In the genomic region with DNA sequence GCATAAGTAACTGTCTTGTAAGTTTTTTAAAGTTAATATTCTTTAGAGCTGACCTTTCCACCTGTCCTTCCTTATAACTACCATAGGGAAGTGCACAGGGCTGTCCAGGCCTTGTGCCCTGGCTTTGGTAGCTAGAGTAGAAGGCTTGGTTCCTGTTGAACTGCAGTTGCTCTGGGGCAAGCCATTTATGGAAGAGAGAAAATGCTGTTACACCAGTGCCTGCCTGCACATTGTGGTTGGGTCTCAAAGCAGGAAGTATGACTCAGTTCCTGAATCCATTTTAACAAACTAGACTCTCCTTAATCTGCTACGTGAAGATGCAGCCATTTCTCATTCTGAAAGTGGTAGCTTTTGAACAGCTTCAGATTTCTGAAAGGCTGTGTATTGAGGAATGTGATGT, we compare ENCODE assay signal across 8 mouse cellular contexts. TPM values are rescaled to one million over a fixed set of nuclear protein-coding genes. Genes with fewer than 3 reads are reported as not detected.
DNase-seq lines count a peak whose midpoint lies in the region; ATAC-seq and TF ChIP-seq lines count a peak whose summit lies in the region.
"Had no signal": no experiment of that assay in that cellular context is flagged by ENCODE, and none has a peak within 500 bp of the region (broad histone marks: within the 10 kb centered on the region; RNA-seq: fewer than 3 reads in every experiment).

No protein-coding gene starts in this region.

- H3K4me3 ChIP-seq in MEL (ENCODE audit: control insufficient read depth in 1 of 2, insufficient read depth in 1 of 2, low read depth in 2 of 2, low read length in 2 of 2): no peak overlapping the region
- H3K4me3 ChIP-seq in cortical plate, adult 2 months (ENCODE audit: insufficient read depth, low read length): no peak overlapping the region
- H3K4me3 ChIP-seq in intestine, postnatal 0 days (ENCODE audit: low read depth, low read length): no peak overlapping the region
- no peak overlapping the region for H3K4me3 ChIP-seq in lung, embryonic 15.5 days
- H3K4me3 ChIP-seq: hindbrain, embryonic 15.5 days had no signal

- TF ChIP-seq EP300 in MEL (IDR thresholded peaks at IDR 0.05; ENCODE audit: low read depth in 1 of 2, low read length in 2 of 2): peak; percentile 46 to 74; a peak in 3 of 4 replicates

- peak; percentile 70 for ATAC-seq in intestine, postnatal 0 days
- no peak; the same call in 1 of the 2 replicates for ATAC-seq in lung, embryonic 15.5 days (ENCODE audit: borderline replicate concordance, extremely low read depth, low FRiP score, low TSS enrichment)

- H3K9me3 ChIP-seq in MEL (replicated peaks; ENCODE audit: insufficient read depth, low read length): no peaks in the 10 kb centered on the region
- H3K9me3 ChIP-seq in intestine, postnatal 0 days (ENCODE audit: control insufficient read depth): no peaks in the 10 kb centered on the region
- H3K9me3 ChIP-seq in lung, embryonic 15.5 days: no peaks in the 10 kb centered on the region
- H3K9me3 ChIP-seq: hindbrain, embryonic 15.5 days had no signal

- no peak for TF ChIP-seq RAD21 in MEL (IDR thresholded peaks at IDR 0.05; ENCODE audit: low read depth, low read length)

- TF ChIP-seq POLR2A in MEL (IDR thresholded peaks at IDR 0.05; ENCODE audit: control insufficient read depth in 1 of 2, insufficient read depth in 1 of 2, low read depth in 1 of 2, low read length in 2 of 2, poor library complexity in 1 of 2): peak in 1 of 2 experiments; percentile 45; a peak in 1 of 4 replicates
- no peak for TF ChIP-seq POLR2A in cortical plate, adult 2 months (IDR thresholded peaks at IDR 0.05; ENCODE audit: extremely low read depth, insufficient read depth, low read length)

- no peak for TF ChIP-seq CTCF in MEL (IDR thresholded peaks at IDR 0.05 in 2 of 3, conservative IDR thresholded peaks at IDR 0.05 in 1 of 3; ENCODE audit: control insufficient read depth in 1 of 3, insufficient read depth in 1 of 3, low read depth in 2 of 3, low read length in 3 of 3, poor library complexity in 1 of 3, severe bottlenecking in 1 of 3)
- TF ChIP-seq CTCF in cortical plate, adult 2 months (IDR thresholded peaks at IDR 0.05; ENCODE audit: extremely low read depth, insufficient read depth, low read length): no peak
- no peak for TF ChIP-seq CTCF in intestine, postnatal 0 days (IDR thresholded peaks at IDR 0.05; ENCODE audit: low read depth)

- no peaks in the 10 kb centered on the region for H3K27me3 ChIP-seq in MEL (ENCODE audit: control insufficient read depth in 1 of 2, insufficient read depth in 2 of 2, low read length in 2 of 2)
- no peaks in the 10 kb centered on the region for H3K27me3 ChIP-seq in intestine, postnatal 0 days (replicated peaks; ENCODE audit: control insufficient read depth, insufficient read depth, low read length)
- H3K27me3 ChIP-seq in lung, embryonic 15.5 days: no peaks in the 10 kb centered on the region
- H3K27me3 ChIP-seq: hindbrain, embryonic 15.5 days had no signal

- 7% methylated on average over 1 of the region's 1 CpGs for WGBS in intestine, postnatal 0 days
- 48% methylated on average over 1 of the region's 1 CpGs for WGBS in lung, embryonic 15.5 days

- H3K4me2 ChIP-seq in intestine, postnatal 0 days (replicated peaks; ENCODE audit: low read depth): peak overlapping the region; percentile 35
- no peak overlapping the region for H3K4me2 ChIP-seq in lung, embryonic 15.5 days
- H3K4me2 ChIP-seq: hindbrain, embryonic 15.5 days had no signal

- H3K27ac ChIP-seq in MEL (ENCODE audit: control insufficient read depth, low read depth, low read length): peak overlapping the region; percentile 44
- peak overlapping the region; percentile 58; the same call in 1 of the 2 replicates for H3K27ac ChIP-seq in cortical plate, adult 2 months (ENCODE audit: insufficient read depth, low read length)
- H3K27ac ChIP-seq in intestine, postnatal 0 days (ENCODE audit: low read depth, low read length): peak overlapping the region; percentile 90
- peak overlapping the region; percentile 52 for H3K27ac ChIP-seq in lung, embryonic 15.5 days
- H3K27ac ChIP-seq: hindbrain, embryonic 15.5 days had no signal

- no peak overlapping the region for H3K9ac ChIP-seq in MEL (ENCODE audit: control insufficient read depth, low read depth, low read length, poor library complexity, severe bottlenecking)
- no peak overlapping the region for H3K9ac ChIP-seq in intestine, postnatal 0 days (ENCODE audit: low read depth, low read length)
- H3K9ac ChIP-seq in lung, embryonic 15.5 days: no peak overlapping the region
- H3K9ac ChIP-seq: hindbrain, embryonic 15.5 days had no signal

- DNase-seq in MEL (ENCODE audit: low read depth, low spot score): peak; percentile 88
- DNase-seq in thymus, postnatal 0 days (ENCODE audit: low spot score): peak; percentile 71
- DNase-seq in gastrocnemius, postnatal 10 days: no peak
- DNase-seq in frontal cortex, postnatal 25 days (ENCODE audit: low spot score in 2 of 2): no peak

- H3K36me3 ChIP-seq in MEL (ENCODE audit: control insufficient read depth in 1 of 2, insufficient read depth in 2 of 2, low read length in 2 of 2): peaks cover 24 to 41% of the 10 kb centered on the region in 2 experiments
- H3K36me3 ChIP-seq in intestine, postnatal 0 days (ENCODE audit: control insufficient read depth, insufficient read depth): peaks cover 42% of the 10 kb centered on the region
- H3K36me3 ChIP-seq in lung, embryonic 15.5 days: peaks cover 58% of the 10 kb centered on the region

- peaks cover 26% of the 10 kb centered on the region for H3K79me2 ChIP-seq in MEL (ENCODE audit: control insufficient read depth, insufficient read depth, low read length, poor library complexity)

- peaks cover 17% of the 10 kb centered on the region in 2 experiments for H3K4me1 ChIP-seq in MEL (ENCODE audit: control insufficient read depth in 1 of 2, insufficient read depth in 2 of 2, low read length in 2 of 2)
- peaks cover 4% of the 10 kb centered on the region; the same call in 1 of the 2 replicates for H3K4me1 ChIP-seq in cortical plate, adult 2 months (ENCODE audit: control insufficient read depth, insufficient read depth, low read length)
- peaks cover 11% of the 10 kb centered on the region for H3K4me1 ChIP-seq in intestine, postnatal 0 days (replicated peaks; ENCODE audit: control insufficient read depth, insufficient read depth, low read length)
- peaks cover 6% of the 10 kb centered on the region; the same call in 1 of the 2 replicates for H3K4me1 ChIP-seq in lung, embryonic 15.5 days
- H3K4me1 ChIP-seq: hindbrain, embryonic 15.5 days had no signal

TF ChIP-seq in MEL, 35 proteins besides CTCF, POLR2A, EP300 and RAD21 (continues in another document):
- TF ChIP-seq ELF1 (IDR thresholded peaks at IDR 0.05; ENCODE audit: low read depth, low read length): peak; percentile 69

RNA-seq across cellular contexts. Expression of a gene that starts 12.9 kb away (rescaled TPM):
- total RNA-seq in MEL (2012; rRNA removed): 141 and 166 TPM in 2 replicates
- polyA plus RNA-seq in MEL (2012; ENCODE audit: insufficient read depth in 1 of 2, insufficient read length in 2 of 2, low read depth in 1 of 2, low replicate concordance in 2 of 2, missing spikeins in 1 of 2): 100 to 1,000 TPM; 108 to 423 TPM
- polyA plus RNA-seq in cortical plate, adult 2 months (2012; rRNA removed): 232 and 248 TPM in 2 replicates
- 528 and 529 TPM in 2 replicates for polyA plus RNA-seq in intestine, postnatal 0 days (2015; fragmentation: Nextera tagmentation; extraction: Ambion mirVana)
- polyA plus RNA-seq in lung, embryonic 15.5 days (2015; fragmentation: Nextera tagmentation; extraction: Ambion mirVana): 429 and 448 TPM in 2 replicates
- 648 and 659 TPM in 2 replicates for polyA plus RNA-seq in thymus, postnatal 0 days (2015; fragmentation: Nextera tagmentation; extraction: Ambion mirVana)
- 100 to 1,000 TPM; 104 to 116 TPM for total RNA-seq in gastrocnemius, postnatal 10 days (2021)

RNA-seq across cellular contexts. Expression of a gene that starts 29.6 kb away (rescaled TPM):
- 0.16 TPM in 1 of 2 replicates, not detected in the other for total RNA-seq in MEL (2012; rRNA removed)
- not detected for polyA plus RNA-seq in MEL (2012; ENCODE audit: insufficient read depth in 1 of 2, insufficient read length in 2 of 2, low read depth in 1 of 2, low replicate concordance in 2 of 2, missing spikeins in 1 of 2)
- polyA plus RNA-seq in cortical plate, adult 2 months (2012; rRNA removed): not detected in 2 replicates
- 0.78 and 0.93 TPM in 2 replicates for polyA plus RNA-seq in intestine, postnatal 0 days (2015; fragmentation: Nextera tagmentation; extraction: Ambion mirVana)
- 0.19 TPM in 1 of 2 replicates, not detected in the other for polyA plus RNA-seq in lung, embryonic 15.5 days (2015; fragmentation: Nextera tagmentation; extraction: Ambion mirVana)
- polyA plus RNA-seq in thymus, postnatal 0 days (2015; fragmentation: Nextera tagmentation; extraction: Ambion mirVana): 0.35 and 0.92 TPM in 2 replicates
- total RNA-seq in gastrocnemius, postnatal 10 days (2021): under 1 TPM in 1 of 2 experiments, not detected in 1; 0.25 TPM
- polyA plus RNA-seq: hindbrain, embryonic 15.5 days had no signal

RNA-seq across cellular contexts. Expression of a gene that starts 35.7 kb away (rescaled TPM):
- 107 and 108 TPM in 2 replicates for total RNA-seq in MEL (2012; rRNA removed)
- polyA plus RNA-seq in MEL (2012; ENCODE audit: insufficient read depth in 1 of 2, insufficient read length in 2 of 2, low read depth in 1 of 2, low replicate concordance in 2 of 2, missing spikeins in 1 of 2): 100 to 1,000 TPM in 1 of 2 experiments, not detected in 1; 169 TPM
- 172 and 173 TPM in 2 replicates for polyA plus RNA-seq in cortical plate, adult 2 months (2012; rRNA removed)
- polyA plus RNA-seq in intestine, postnatal 0 days (2015; fragmentation: Nextera tagmentation; extraction: Ambion mirVana): 130 and 136 TPM in 2 replicates
- 248 and 261 TPM in 2 replicates for polyA plus RNA-seq in lung, embryonic 15.5 days (2015; fragmentation: Nextera tagmentation; extraction: Ambion mirVana)
- polyA plus RNA-seq in thymus, postnatal 0 days (2015; fragmentation: Nextera tagmentation; extraction: Ambion mirVana): 195 and 200 TPM in 2 replicates
- total RNA-seq in gastrocnemius, postnatal 10 days (2021): 10 to 100 TPM; 90.7 to 94.4 TPM

RNA-seq across cellular contexts. Expression of a gene that starts 35.9 kb away (rescaled TPM):
- total RNA-seq in MEL (2012; rRNA removed): 48.2 and 52.5 TPM in 2 replicates
- polyA plus RNA-seq in MEL (2012; ENCODE audit: insufficient read depth in 1 of 2, insufficient read length in 2 of 2, low read depth in 1 of 2, low replicate concordance in 2 of 2, missing spikeins in 1 of 2): 10 to 100 TPM in 1 of 2 experiments, not detected in 1; 64.2 TPM
- polyA plus RNA-seq in cortical plate, adult 2 months (2012; rRNA removed): 127 and 138 TPM in 2 replicates
- 103 and 107 TPM in 2 replicates for polyA plus RNA-seq in intestine, postnatal 0 days (2015; fragmentation: Nextera tagmentation; extraction: Ambion mirVana)
- polyA plus RNA-seq in lung, embryonic 15.5 days (2015; fragmentation: Nextera tagmentation; extraction: Ambion mirVana): 103 and 106 TPM in 2 replicates
- polyA plus RNA-seq in thymus, postnatal 0 days (2015; fragmentation: Nextera tagmentation; extraction: Ambion mirVana): 84.9 and 93.3 TPM in 2 replicates
- 10 to 100 TPM; 69.7 to 70.5 TPM for total RNA-seq in gastrocnemius, postnatal 10 days (2021)

RNA-seq across cellular contexts. Expression of a gene that starts 54.4 kb away (rescaled TPM):
- total RNA-seq in MEL (2012; rRNA removed): not detected in 2 replicates
- not detected for polyA plus RNA-seq in MEL (2012; ENCODE audit: insufficient read depth in 1 of 2, insufficient read length in 2 of 2, low read depth in 1 of 2, low replicate concordance in 2 of 2, missing spikeins in 1 of 2)
- polyA plus RNA-seq in cortical plate, adult 2 months (2012; rRNA removed): not detected in 2 replicates
- polyA plus RNA-seq in intestine, postnatal 0 days (2015; fragmentation: Nextera tagmentation; extraction: Ambion mirVana): not detected in 2 replicates
- polyA plus RNA-seq in lung, embryonic 15.5 days (2015; fragmentation: Nextera tagmentation; extraction: Ambion mirVana): not detected in 2 replicates
- not detected in 2 replicates for polyA plus RNA-seq in thymus, postnatal 0 days (2015; fragmentation: Nextera tagmentation; extraction: Ambion mirVana)
- total RNA-seq in gastrocnemius, postnatal 10 days (2021): not detected
- polyA plus RNA-seq: hindbrain, embryonic 15.5 days had no signal

Comparison
In these comparisons a context has a peak if more than half of its experiments do, and no peak if none do; other contexts are left out.
1. DNase-seq: peak in MEL (single experiment) and thymus, postnatal 0 days (single experiment); none in gastrocnemius, postnatal 10 days (single experiment) and frontal cortex, postnatal 25 days (0 of 2).
2. Peak in every context shown above with its lines, with median percentiles within 50 percentile points of each other: H3K27ac ChIP-seq.